Mouse (Mus musculus): ENCODE data around the gene Lhx6.

Lhx6 gene

GRCm38 (mm10) chr2:36035413-36036081 is 69.7 kb downstream of the Lhx6 start:
- no peak for DNase-seq (ENCODE audit: low read depth, low spot score)

GRCm38 (mm10) chr2:36034898-36035297 is 70.3 kb downstream of the Lhx6 start:
- DNase-seq (ENCODE audit: low read depth, low spot score), result no peak

GRCm38 (mm10) chr2:36033966-36034365 is 71.2 kb downstream of the Lhx6 start:
- DNase-seq (ENCODE audit: low read depth, low spot score), result no peak

- DNase-seq (ENCODE audit: low read depth, low spot score), result no peak
Observed at GRCm38 (mm10) chr2:36032884-36033283, 72.3 kb downstream of the Lhx6 start.

All from forelimb bud, embryonic 11.5 days (tissue).